Mouse (Mus musculus) E14TG2a.4 (cell line): ENCODE data around the gene Mt4.

ENCODE experiments used
- CTCF ChIP-seq: conservative IDR thresholded peaks from 2 replicates; pipeline ENCODE4 v1.5.1; 2014; ENCODE audit warnings: low read length
- NANOG ChIP-seq: IDR thresholded peaks from 2 replicates; pipeline ENCODE4 v1.6.1; 2014; ENCODE audit warnings: borderline replicate concordance, low read length, mixed read lengths

GRCm38 (mm10) chr8:94178857-94179712, 42.1 kb downstream of the Mt4 start, which contains the start of gene Mt1:
- TF ChIP-seq CTCF = no peak
- no peak for TF ChIP-seq NANOG
